Comparison of ENCODE assay signal across 17 mouse cellular contexts in genomic region chr16:76314013-76314950, GRCm38 (mm10). TPM values are rescaled to one million over a fixed set of nuclear protein-coding genes. Genes with fewer than 3 reads are reported as not detected.
DNase-seq lines count a peak whose midpoint lies in the region; TF ChIP-seq lines count a peak whose summit lies in the region.
"Had no signal": no experiment of that assay in that cellular context is flagged by ENCODE, and none has a peak within 500 bp of the region (broad histone marks: within the 10 kb centered on the region; RNA-seq: fewer than 3 reads in every experiment).

No protein-coding gene starts in this region.

- WGBS in heart, embryonic 10.5 days = 69% methylated on average over 12 of the region's 12 CpGs
- 73% methylated on average over 12 of the region's 12 CpGs for WGBS in bone marrow, adult 2 months

- intact Hi-C loops in left cerebral cortex, postnatal 36 days (cut with DNase I) = no loop called here

- peaks cover 3% of the 10 kb centered on the region; the same call in 1 of the 2 replicates for H3K36me3 ChIP-seq in heart, embryonic 10.5 days
- H3K36me3 ChIP-seq: forebrain, embryonic 12.5 days had no signal

- H3K27ac ChIP-seq in heart, embryonic 10.5 days = peak overlapping the region; percentile 47; the same call in 1 of the 2 replicates
- peak overlapping the region; percentile 80 for H3K27ac ChIP-seq in bone marrow, adult 2 months (ENCODE audit: control insufficient read depth, insufficient read depth, low read depth, low read length, poor library complexity)
- H3K27ac ChIP-seq: forebrain, embryonic 12.5 days; midbrain, embryonic 10.5 days had no signal

- H3K4me3 ChIP-seq in heart, embryonic 10.5 days = no peak overlapping the region
- no peak overlapping the region for H3K4me3 ChIP-seq in bone marrow, adult 2 months (replicated peaks; ENCODE audit: control insufficient read depth, low read depth, low read length)
- H3K4me3 ChIP-seq: forebrain, embryonic 12.5 days; midbrain, embryonic 10.5 days had no signal

- peak; percentile 78 for DNase-seq in heart, embryonic 10.5 days (ENCODE audit: low spot score)
- no peak for DNase-seq in heart, postnatal 4 days
- peak; percentile 81 for DNase-seq in liver
- DNase-seq in spleen, postnatal 10 days (ENCODE audit: low spot score in 2 of 2) = peak; percentile 61
- no peak for DNase-seq in Muller cell, postnatal 12 days (ENCODE audit: inconsistent ontology term)
- DNase-seq in left cerebral cortex, postnatal 36 days (ENCODE audit: low spot score in 2 of 2) = no peak
- DNase-seq in thymus, postnatal 25 days = no peak
- DNase-seq: adrenal gland, postnatal 36 days; cerebellum, adult 9-10 months; gastrocnemius, postnatal 14 days; heart, postnatal 36 days; kidney, adult 2 months; lung, adult 2 months; right cerebral cortex, postnatal 14 days had no signal

- H3K27me3 ChIP-seq in heart, embryonic 10.5 days (ENCODE audit: insufficient read depth, poor library complexity, severe bottlenecking) = no peaks in the 10 kb centered on the region

- TF ChIP-seq POLR2A in bone marrow, adult 2 months (IDR thresholded peaks at IDR 0.05; ENCODE audit: borderline replicate concordance, control insufficient read depth, low read depth, low read length) = no peak

- no peaks in the 10 kb centered on the region for H3K9me3 ChIP-seq in heart, embryonic 10.5 days
- H3K9me3 ChIP-seq: forebrain, embryonic 12.5 days; midbrain, embryonic 10.5 days had no signal

- TF ChIP-seq CTCF in bone marrow, adult 2 months (IDR thresholded peaks at IDR 0.05; ENCODE audit: control insufficient read depth, insufficient read depth, low read length) = no peak

- peaks cover 18% of the 10 kb centered on the region; the same call in 1 of the 2 replicates for H3K4me1 ChIP-seq in heart, embryonic 10.5 days
- no peaks in the 10 kb centered on the region; the same call in 1 of the 2 replicates for H3K4me1 ChIP-seq in bone marrow, adult 2 months (ENCODE audit: control insufficient read depth, insufficient read depth, low read length)

RNA-seq across cellular contexts. Expression of gene Nrip1, which starts 59.3 kb away (rescaled TPM):
- polyA plus RNA-seq in heart, embryonic 10.5 days (2016; fragmentation: Nextera tagmentation; extraction: Ambion mirVana) = 22.3 and 31.2 TPM in 2 replicates
- total RNA-seq in heart, postnatal 4 days (2021) = 10 to 100 TPM; 24.3 to 25.7 TPM
- polyA plus RNA-seq in bone marrow, adult 2 months (2011; ENCODE audit: insufficient read depth, insufficient read length, low replicate concordance, missing spikeins) = 6.7 and 7.1 TPM in 2 replicates
- total RNA-seq in left cerebral cortex, postnatal 36 days (2021) = 10 to 100 TPM; 55.8 to 57.8 TPM

Comparison
In these comparisons a context has a peak if more than half of its experiments do, and no peak if none do; other contexts are left out.
1. DNase-seq: peak in heart, embryonic 10.5 days (single experiment), liver (single experiment) and spleen, postnatal 10 days (2 of 2); none in heart, postnatal 4 days (single experiment), Muller cell, postnatal 12 days (single experiment), left cerebral cortex, postnatal 36 days (0 of 2) and thymus, postnatal 25 days (single experiment).